Mouse (Mus musculus) olfactory bulb, adult 2 months (tissue): ENCODE data around the gene Dek. TPM values are rescaled to one million over a fixed set of nuclear protein-coding genes. Genes with fewer than 3 reads are reported as not detected.
A peak's percentile ranks its signal among the peaks of the same experiment; 100 is the strongest.

ENCODE experiments used
- H3K27ac ChIP-seq: fragments of 200-500 bp; 2 replicates; pipeline ENCODE4 v1.5.1; 2012; ENCODE audit warnings: low read depth, low read length; ENCODE audit not compliant: insufficient read depth
- H3K4me1 ChIP-seq: fragments of 200-500 bp; 2 replicates; pipeline ENCODE4 v1.6.1; 2012; ENCODE audit warnings: low read length; ENCODE audit not compliant: control insufficient read depth, insufficient read depth
- H3K4me3 ChIP-seq: fragments of 200-500 bp; 2 replicates; pipeline ENCODE4 v1.5.1; 2012; ENCODE audit warnings: mild to moderate bottlenecking, low read depth, low read length, moderate library complexity; ENCODE audit not compliant: insufficient read depth
- CTCF ChIP-seq: fragments of 200-500 bp; IDR thresholded peaks from 2 replicates; pipeline ENCODE4 v1.5.1; 2012; ENCODE audit warnings: low read depth, mild to moderate bottlenecking, low read length, moderate library complexity; ENCODE audit not compliant: insufficient read depth
- POLR2A ChIP-seq: fragments of 200-500 bp; IDR thresholded peaks from 2 replicates; pipeline ENCODE4 v1.6.1; 2012; ENCODE audit warnings: mild to moderate bottlenecking, low read depth, low read length, moderate library complexity; ENCODE audit not compliant: insufficient read depth
- WGBS: fragments of 180-500 bp; shearing (Covaris S2); methylation state at CpG from one replicate; pipeline ENCODE4 v1.1.7; 2018; 5-methylcytosine and 5-hydroxymethylcytosine counted together
- polyA plus RNA-seq: library from polyadenylated mRNA; stranded (reverse); fragments of >200 nt; gene quantifications from 2 replicates; pipeline ENCODE4 v1.2.4, GENCODE M21; 2012; ENCODE audit warnings: low replicate concordance; ENCODE audit not compliant: missing spikeins, insufficient read depth, insufficient read length

Gene Dek
- polyA plus RNA-seq, 1 experiment = 352 TPM

GRCm38 (mm10) chr13:47142764-47143163, 36.8 kb upstream of the Dek start:
- TF ChIP-seq POLR2A (no peak), CTCF (no peak)
- no peaks in the 10 kb centered on the region for H3K4me1 ChIP-seq
- H3K27ac ChIP-seq = no peak overlapping the region
- H3K4me3 ChIP-seq = no peak overlapping the region
- 80% methylated on average over 6 of the region's 6 CpGs for WGBS

GRCm38 (mm10) chr13:47135741-47136140, 29.7 kb upstream of the Dek start:
- TF ChIP-seq CTCF (no peak), POLR2A (no peak)
- Histone ChIP-seq H3K4me1 (peaks cover 2% of the 10 kb centered on the region; the same call in 1 of the 2 replicates), H3K4me3 (no peak overlapping the region), H3K27ac (no peak overlapping the region)
- 87% methylated on average over 7 of the region's 7 CpGs for WGBS

- no peak overlapping the region for H3K27ac ChIP-seq
- 96% methylated on average over 7 of the region's 7 CpGs for WGBS
- H3K4me1 ChIP-seq = peaks cover 2% of the 10 kb centered on the region; the same call in 1 of the 2 replicates
- TF ChIP-seq POLR2A (no peak), CTCF (no peak)
- H3K4me3 ChIP-seq = no peak overlapping the region
Measured at GRCm38 (mm10) chr13:47134836-47135235, 28.8 kb upstream of the Dek start.

- Histone ChIP-seq H3K27ac (no peak overlapping the region), H3K4me3 (no peak overlapping the region), H3K4me1 (peaks cover 2% of the 10 kb centered on the region; the same call in 1 of the 2 replicates)
- 88% methylated on average over 8 of the region's 8 CpGs for WGBS
- TF ChIP-seq POLR2A (no peak), CTCF (no peak)
Measured at GRCm38 (mm10) chr13:47133058-47133457, 27.1 kb upstream of the Dek start.

- no peak for TF ChIP-seq POLR2A
- TF ChIP-seq CTCF = no peak
- 84% methylated on average over 4 of the region's 4 CpGs for WGBS
- Histone ChIP-seq H3K4me1 (peaks cover 4% of the 10 kb centered on the region; the same call in 1 of the 2 replicates), H3K27ac (no peak overlapping the region), H3K4me3 (no peak overlapping the region)
Measured at GRCm38 (mm10) chr13:47129090-47129489, 23.1 kb upstream of the Dek start.

- H3K27ac ChIP-seq = no peak overlapping the region
- H3K4me1 ChIP-seq = peaks cover 9% of the 10 kb centered on the region
- TF ChIP-seq POLR2A = no peak
- no peak for TF ChIP-seq CTCF
- H3K4me3 ChIP-seq = no peak overlapping the region
- WGBS = 60% methylated on average over 5 of the region's 5 CpGs
Measured at GRCm38 (mm10) chr13:47125595-47125994, 19.6 kb upstream of the Dek start.

- 80% methylated on average over 6 of the region's 6 CpGs for WGBS
- no peak overlapping the region for H3K4me3 ChIP-seq
Measured at GRCm38 (mm10) chr13:47124986-47125385, 19.0 kb upstream of the Dek start.

GRCm38 (mm10) chr13:47124449-47124848, 18.4 kb upstream of the Dek start:
- Histone ChIP-seq H3K4me1 (peaks cover 9% of the 10 kb centered on the region), H3K4me3 (no peak overlapping the region), H3K27ac (no peak overlapping the region)
- 79% methylated on average over 3 of the region's 3 CpGs for WGBS
- TF ChIP-seq CTCF = no peak
- no peak for TF ChIP-seq POLR2A

More at GRCm38 (mm10) chr13:47124986-47125385, 19.0 kb upstream of the Dek start:
- TF ChIP-seq POLR2A (no peak), CTCF (no peak)
- Histone ChIP-seq H3K27ac (no peak overlapping the region), H3K4me1 (peaks cover 9% of the 10 kb centered on the region)

- Histone ChIP-seq H3K4me3 (peak within 1 kb of the TSS; percentile 58), H3K27ac (no peak within 1 kb of the TSS), H3K4me1 (peaks cover 9% of the 10 kb centered on the region)
- 5% methylated on average over 55 of the region's 55 CpGs for WGBS
- TF ChIP-seq POLR2A (no peak), CTCF (no peak)
Measured at GRCm38 (mm10) chr13:47122537-47123430, 16.8 kb upstream of the Dek start, which contains the start of gene Rnf144b. Rnf144b (plus strand) TSS chr13:47122656.
